Mouse (Mus musculus) cerebellum, postnatal 36 days (tissue): Measurements from ENCODE around the gene Best2.
A peak's percentile ranks its signal among the peaks of the same experiment; 100 is the strongest.

Experiments used
- DNase-seq, 2 experiments: peaks; one replicate each; pipeline ENCODE4 v3.0.0; 2021 to 2022; ENCODE audit warnings: mixed read lengths in 2 of 2

Gene Best2

DNA sequence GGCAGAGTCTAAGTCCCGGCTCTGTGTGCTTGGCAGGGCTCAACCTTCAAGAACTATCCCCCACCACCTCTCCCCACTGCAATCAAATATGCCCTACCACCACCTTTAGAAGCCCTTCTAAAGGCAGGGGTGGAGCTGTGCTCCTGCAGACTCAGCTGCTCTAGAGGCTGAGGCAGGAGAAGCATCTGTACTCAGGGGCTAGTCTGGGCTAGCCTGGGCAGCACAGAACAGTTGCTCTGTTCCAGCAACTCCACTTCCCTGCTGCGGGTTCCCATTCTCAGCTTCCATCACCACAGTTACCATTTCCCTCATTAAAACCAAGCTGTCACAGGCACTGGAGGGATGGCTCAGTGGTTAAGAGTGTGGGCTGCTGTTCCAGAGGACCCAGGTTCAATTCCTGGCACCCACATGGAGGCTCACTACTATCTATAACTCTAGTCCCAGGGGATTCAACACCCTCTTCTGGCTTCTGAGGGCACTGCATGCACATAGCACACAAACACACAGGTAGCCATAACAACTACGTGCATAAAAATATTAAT, 7.3 kb upstream of the Best2 start:
- DNase-seq, result no peak

DNA sequence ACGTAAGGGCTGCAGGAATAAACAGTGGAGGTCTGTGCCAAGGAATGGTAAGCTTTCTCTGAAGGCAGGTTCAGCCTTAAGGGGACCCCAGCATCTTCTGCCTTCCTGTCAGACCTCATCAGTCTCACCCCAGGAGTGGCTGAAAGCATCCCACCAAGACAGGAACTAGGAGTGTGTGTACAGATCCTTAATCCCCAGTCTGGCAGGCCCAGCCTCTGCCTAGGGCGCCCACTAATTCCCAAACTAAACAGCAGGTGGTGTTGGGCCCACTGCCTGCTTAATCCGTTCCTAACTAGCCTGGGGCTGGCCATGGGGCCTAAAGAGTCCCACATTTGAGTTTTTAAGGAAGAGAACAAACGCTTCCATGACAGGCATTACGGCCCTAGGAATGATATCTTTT, 2.9 kb upstream of the Best2 start:
- DNase-seq, result no peak

DNA sequence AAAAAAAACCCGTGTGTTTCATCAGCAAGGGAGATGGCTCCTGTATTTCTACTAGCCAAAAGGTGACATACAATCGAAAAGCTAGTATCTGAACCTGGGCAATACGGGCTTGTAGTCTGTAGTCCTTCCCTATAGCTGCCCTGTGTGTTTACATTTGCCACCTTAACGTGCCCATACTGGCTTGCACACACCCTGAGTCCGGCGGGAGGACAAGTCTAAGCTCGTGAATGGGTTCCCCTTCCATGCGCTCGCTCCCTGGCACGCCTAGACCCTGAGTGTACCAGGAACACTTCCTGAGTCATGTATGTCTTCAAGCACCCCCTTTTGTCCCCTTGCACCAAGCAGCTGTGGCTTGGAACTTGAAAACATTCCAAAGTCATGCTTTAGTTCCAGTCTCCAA, 2.4 kb upstream of the Best2 start:
- no peak for DNase-seq

DNA sequence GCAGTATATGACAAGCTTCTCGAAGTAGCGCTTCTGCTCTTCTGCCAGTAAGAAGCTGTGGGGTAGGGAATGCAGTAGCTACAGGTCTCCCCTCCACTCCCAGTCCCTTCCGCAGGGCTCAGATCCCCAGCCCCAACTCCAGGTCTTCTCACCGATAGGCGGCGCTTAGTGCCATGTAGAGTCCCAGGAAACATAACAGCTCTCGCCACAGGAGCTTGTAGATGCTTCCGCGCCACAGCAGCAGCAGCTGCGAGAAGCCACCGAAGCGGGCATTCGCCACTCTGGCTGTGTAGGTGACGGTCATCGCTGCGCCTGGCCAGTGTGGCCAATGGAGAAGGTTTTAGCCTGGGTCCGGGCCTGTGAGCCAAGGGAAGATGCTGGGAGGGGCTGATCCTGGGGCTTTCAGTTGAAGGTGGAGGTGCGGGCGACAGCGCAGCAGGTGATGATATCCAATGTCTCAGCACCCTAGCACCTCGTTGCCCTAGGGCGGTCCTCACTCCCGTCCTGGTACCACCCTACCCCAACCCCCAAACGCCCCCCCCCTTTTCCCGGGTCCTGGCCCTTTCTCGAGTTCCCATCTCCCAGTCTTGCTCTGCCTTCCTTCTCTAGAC, 996 bp downstream of the Best2 start:
- DNase-seq, result peak; percentile 69 to 70

DNA sequence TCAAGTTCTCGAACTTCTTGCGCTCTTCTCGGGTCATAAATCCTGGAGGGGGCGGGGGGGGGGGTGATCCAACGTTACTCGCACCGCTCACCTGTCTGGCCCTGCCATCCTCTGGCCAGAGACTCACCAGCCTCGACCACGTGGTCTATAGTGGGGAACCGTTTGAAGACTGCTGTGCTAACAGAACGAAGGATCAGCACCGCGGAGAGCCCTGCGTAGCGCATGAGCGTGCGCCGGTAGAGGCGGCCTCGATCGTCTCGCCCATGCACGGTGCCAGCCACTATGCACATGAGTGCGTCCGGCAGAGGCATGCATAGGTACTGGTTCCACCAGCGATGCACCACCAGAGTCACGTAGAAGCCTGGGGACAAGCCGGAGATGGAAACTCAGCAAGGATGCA, 3.1 kb downstream of the Best2 start:
- no peak for DNase-seq

DNA sequence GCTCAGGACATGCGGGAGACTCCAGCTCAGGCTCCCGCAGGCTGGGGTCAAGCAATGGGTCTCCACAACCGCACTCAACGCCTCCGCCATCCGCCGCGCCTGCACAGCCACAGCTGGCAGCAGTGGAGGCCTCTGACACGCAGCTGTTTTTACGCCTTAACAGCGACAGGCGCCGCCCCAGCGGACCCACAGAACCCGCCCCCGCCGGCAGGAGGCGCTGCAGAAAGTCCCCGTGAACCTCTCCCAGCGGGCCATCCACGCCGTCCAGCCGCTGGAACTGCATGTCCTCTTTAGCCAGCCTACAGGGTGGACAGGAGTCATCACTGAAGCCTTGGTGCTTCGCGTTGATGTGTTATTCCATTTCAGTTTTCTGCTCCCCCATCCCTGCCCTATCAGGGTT, 6.6 kb downstream of the Best2 start:
- no peak for DNase-seq

DNA sequence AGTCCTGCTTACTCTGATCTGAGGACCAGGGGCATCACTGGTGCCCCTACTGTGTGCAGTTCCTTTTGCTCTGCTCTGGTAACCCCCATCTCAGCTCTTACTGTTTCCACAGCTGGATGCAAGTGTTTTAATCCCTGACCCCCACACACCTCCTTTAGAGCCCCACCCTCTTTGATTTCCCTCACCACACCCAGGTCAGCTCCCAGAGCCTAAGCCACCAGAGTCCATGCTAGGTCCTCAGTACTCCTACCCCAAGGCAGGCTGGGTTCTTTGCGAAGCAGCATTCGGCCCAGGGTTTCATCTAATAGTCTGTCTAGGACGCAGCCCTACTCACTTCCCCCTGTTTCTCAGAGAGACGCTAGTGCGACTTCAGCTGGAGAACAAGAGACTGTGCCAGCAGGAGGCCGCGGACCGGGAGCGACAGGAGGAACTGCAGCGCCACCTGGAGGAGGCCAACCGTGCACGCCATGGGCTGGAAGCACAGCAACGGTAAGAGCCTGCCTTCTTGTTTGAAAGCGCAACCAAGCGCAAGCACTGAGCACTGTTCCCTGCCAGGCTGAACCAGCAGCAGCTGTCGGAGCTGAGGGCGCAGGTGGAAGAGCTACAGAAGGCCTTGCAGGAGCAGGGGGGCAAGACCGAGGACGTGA, 16.6 kb downstream of the Best2 start:
- peak; percentile 97 for DNase-seq

DNA sequence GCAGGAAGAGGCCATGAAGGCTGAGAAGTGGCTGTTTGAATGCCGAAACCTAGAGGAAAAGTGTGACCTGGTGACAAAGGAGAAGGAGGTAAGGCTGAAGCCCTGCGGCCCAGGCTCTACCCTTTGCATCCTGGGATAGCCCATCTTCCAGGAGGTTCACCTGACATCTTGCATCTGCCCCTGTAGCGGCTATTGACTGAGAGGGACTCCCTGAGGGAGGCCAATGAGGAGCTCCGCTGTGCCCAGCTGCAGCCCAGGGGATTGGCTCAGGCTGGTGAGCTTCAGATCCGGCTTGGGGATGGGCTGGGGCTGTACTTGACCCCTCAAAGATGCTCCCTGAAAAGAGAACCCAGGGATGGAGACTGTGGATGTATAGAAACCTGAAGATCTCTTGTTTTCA, 17.4 kb downstream of the Best2 start:
- DNase-seq, result no peak

DNA sequence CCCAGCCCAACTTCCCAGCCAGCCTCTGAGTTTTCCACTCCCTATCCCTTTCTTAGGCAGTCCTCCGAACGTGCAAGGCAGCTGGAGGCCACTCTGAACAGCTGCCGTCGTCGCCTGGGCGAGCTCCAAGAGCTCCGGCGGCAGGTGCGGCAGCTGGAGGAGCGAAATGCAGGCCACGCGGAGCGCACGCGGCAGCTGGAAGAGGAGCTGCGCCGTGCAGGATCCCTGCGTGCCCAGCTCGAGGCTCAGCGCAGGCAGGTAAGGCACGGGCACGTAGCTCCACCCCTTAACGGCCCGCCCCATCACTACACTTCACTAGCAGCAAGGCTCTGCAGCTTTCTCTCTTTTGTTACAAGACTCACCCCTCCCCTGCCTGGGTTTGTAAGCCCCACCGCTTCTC, 18.7 kb downstream of the Best2 start:
- no peak for DNase-seq

DNA sequence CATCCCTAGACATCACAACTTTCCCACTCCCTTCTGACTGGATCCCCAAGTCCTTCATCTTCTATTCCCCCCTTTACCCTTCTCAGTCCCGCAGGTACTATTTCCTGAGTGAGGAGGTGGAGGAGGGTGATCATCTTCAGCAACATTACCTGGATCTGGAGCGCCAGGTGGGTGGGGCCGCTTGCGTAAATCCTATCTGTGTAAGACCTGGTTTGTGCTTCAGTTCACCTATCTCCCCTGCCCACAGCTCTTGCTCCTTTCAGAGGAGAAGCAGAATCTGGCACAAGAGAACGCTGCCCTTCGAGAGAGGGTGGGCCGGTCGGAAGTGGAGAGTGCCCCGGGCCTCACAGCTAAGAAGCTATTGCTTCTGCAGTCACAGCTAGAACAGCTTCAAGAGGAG, 20.0 kb downstream of the Best2 start:
- DNase-seq, result no peak

DNA sequence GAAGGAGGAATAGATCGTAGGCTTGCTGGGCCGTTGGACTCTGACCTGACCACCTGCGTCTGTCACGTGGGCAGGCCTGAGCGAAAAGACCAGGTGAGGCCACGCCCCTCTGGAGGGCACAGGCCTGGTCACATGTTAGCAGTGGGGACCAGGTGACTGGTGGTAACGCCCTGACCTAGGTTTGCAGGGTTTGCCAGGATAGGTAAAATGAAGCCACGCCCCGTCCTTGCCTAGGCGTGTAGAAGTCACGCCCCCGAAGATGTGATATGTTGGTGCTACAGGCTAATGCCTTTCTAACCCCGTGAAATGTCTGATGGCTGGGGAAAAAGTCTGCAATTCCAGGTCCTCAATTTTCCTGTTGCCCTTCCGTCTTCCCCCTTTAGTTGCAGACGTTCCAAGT, 23.5 kb downstream of the Best2 start:
- DNase-seq, result no peak

DNA sequence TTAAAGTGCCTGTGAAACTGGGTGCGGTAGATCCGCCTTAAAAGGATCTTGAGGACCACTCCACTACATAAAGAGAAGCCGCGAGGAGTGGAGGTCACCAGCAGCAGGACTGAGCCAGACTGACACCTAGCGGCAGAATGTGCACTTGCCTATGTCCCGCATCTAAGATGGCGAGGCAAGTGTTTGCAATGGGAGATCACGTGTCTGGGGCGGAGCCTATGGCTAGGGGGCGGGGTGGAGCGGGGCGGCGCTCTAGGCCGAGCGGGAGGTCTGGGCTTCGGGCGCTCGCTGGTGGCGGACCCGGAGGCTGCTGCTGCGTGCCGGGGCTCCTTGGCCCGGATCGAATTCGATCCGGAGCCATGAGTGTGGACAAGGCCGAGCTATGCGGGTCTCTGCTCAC, 24.0 kb downstream of the Best2 start, which contains the start of gene Hook2:
TSS of gene Hook2 (plus strand) at position 255 of the 400 bp plus-strand sequence.
- peak; percentile 95 to 98 for DNase-seq

DNA sequence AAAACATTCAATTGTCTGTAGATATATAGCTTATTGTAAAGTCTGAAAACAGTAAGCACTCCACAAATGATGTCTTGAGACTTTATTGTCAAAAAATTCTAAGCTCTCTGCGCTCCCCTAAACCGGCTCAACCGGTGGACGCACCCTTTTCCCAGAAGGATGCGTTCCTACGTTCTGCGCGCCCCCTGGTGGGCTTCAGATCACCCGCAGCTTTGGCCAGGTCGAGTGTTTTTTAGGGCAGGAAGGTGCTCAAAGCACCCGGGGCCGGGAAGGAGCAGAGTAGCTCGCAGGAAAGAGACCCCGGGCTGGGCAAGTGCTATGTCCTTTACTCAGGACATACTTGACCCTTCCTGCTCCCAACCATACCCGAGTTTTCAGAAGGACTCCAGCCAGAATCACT, 24.5 kb downstream of the Best2 start:
- peak; percentile 90 to 92 for DNase-seq

DNA sequence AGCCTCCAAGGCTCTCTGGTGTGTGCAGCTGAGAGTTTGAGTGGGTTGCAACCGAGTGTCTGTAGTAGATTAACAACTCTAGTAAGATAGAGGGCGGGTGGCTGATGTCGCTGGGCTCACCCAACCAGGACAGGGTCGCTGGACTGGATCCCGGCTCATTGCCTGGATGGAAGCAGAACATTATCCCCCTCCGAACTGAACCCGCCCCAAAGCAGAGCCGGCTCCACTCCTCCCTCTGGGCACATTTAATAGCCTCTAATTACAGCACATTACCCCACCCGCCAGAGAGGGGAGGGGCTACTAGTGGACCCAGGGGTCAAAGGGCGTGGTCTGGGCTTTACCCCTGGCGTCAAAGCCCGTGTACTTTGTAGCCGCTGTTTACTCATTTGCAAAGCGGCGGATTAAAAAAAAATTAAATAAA, 25.0 kb downstream of the Best2 start:
- DNase-seq, result peak in 1 of 2 experiments; percentile 27

DNA sequence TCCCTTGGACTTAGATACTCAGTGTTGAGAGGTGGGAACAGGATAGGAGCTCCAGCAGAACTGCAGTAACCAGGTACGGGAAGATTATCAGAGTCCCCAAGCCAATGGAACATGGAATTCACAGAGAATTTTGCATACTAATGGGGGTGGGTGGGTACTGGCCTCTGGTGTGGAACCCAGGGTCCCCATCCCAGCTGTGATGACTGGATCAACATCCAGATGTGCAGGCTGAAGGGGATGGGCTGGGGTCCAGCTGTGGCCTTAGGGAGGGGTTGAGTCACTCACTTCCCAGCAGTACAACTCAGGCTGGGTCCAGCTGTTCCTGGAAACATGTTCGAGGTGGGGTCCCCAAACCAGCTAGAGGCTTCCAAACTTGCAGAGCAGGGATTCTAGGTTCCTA, 26.4 kb downstream of the Best2 start:
- DNase-seq, result no peak

DNA sequence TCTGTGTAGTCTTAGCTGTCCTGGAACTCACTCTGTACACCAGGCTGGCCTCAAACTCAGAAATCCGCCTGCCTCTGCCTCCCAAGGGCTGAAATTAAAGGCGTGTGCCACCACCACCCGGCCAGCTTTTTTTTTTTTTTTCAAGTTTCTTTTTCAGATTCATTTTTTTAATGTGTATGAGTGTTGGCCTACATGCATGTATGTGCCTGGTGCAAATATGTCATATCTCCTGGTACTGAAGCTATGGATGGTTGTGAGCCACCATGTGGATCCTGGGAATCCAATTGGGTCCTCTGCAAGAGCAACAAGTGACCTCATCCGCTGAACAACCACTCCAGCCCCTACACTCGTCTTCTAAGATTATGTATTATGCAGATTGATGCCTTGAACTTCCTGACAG, 26.9 kb downstream of the Best2 start:
- DNase-seq, result no peak

DNA sequence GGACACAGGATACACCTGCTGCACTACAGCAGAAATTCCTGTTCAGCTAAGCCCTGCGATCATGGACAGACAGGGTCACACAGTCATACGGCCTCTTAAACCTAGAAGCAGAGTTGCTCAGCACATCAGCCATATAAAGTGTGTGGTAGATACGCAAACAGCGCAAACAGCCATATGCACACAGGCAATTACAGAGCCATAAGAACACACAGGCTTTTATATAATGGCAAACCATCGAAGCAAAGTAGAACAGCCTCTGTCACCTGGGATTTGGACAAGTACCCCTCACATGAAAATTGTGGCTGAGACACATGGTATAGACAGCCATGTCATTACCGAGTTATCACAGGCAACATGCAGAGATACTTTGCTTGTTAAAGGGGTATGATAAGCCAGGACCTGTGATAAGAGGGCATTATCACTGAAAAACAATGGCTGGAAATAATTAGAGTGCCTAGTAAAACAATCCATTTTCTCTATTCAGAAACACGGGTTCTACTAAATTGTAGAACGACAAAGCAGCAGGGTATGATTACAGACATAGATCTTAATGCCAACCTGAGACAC, 27.9 kb downstream of the Best2 start:
- no peak for DNase-seq

DNA sequence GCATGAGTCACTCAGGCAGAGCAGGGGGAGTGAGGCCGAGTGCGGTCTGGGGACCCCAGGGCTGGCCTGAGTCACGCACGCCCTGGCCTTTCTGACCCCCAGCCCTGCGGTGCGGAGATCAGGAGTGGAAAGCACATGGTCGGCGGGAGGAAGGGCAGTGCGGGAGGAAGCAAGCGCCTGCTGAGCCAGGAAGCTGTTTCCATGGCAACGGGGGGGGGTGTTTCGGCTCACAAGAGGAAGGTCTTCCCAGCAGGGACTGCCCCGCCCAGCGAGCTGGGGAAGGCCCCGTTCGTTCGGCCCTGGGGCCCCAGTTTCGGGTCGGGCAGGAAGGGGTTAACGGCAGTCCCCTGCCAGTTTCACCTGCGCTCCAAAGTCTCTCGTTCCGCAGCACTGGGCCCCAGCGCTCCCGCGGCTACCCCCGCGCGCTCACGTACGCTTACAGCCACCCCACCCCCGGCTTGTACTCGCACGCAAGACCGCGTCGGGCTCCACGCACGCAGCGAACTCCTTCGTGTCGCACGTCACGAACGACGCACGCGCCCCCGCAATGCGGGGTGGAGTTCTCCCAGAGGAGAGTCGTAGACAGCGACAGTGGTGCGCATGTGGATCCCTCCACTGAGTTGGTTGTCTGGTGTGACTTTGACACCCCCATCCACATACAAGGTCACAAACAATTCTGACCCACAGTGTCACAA, 28.5 kb downstream of the Best2 start:
- DNase-seq, result peak; percentile 86 to 91

DNA sequence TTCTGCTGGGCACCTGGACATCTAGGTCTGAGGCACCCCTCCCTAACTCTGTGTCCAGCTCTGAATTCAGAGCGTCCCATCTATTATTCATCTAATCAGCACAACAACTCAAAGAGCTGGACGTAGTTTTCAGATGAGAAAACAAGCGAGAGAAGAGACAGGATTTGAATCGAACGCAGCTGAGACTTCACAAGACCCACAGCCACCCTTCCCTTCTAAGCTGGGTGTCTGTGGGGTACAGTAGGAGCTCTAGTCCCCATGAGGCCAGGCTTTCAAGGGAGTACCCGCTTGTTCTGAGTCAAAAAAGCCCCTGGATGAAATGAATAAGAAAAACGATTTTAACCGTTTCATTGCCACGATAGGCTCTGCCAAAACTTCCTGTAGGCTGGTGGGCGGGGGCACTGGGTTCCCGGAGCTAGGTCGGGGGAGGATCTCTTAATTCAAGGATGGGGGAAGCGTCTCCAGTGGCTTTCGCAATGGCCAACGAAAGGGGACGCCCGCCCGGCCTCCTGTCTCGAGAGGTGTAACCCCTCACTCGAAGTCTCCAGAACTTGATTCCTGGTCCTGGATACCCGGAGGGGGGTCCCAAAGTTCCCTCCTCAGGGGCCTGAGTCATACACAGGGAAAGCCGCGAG, 29.2 kb downstream of the Best2 start:
- no peak for DNase-seq

DNA sequence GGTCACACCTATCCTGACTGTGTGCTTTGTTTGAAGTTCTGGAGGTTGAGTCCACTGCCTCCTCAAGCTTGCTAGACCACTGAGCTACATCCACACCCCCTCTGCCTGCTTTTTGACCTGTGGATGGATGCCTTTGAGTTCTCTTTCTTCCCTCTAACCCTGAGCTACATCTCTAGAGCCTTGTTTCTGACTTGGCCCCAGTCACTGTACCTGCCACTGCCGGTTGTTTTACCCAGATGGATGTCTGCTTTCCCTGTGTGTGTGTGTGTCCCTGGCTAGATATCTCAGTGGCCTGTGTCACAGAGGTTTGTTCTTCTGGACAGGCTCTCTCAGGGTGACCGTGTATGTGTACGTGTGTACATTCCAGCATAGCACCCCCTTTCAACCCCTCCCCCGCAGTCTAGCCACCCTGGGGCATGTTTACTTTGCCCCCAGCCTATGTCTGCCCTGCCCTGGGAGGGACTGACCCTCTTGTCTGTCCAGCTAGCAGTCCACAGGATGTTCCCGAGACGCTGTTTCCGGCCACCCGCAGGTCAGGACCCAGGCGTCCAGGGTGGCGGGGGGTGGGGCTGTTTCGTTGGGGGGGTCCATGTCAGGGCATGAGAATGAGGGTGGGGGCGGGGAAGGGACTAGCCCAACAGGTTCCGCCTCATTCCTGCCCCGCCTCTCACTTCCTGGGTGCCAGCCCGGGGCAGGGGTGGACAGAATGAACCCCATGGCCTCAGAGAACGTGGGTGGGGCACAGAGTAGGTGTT, 29.9 kb downstream of the Best2 start:
- DNase-seq, result no peak

DNA sequence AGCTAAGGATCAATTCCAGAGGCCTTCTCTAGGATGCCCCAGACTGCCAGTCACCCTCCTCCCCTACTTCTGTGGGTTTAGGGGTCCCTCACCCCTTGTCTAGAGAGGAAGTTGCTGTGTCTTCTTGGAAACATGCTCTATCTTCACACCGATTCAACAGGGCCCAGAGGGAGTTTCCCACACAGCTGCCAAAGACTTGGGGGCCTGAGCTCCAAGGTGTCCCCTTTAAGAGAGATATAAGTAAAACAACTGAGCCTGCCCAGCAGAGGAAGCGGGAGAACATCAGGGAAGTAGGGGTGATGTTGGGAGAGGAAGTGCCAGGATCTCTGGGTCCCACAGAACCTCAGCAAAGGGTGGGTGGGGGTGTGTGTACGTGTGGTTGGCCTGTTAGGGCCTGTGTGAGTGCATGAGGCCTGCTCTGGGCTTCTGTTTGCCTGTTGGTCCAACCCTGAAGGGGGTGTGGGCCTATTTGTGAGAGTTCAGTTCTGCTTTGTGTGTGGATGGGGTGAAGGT, 31.8 kb downstream of the Best2 start:
- no peak for DNase-seq
